Mouse (Mus musculus): ENCODE data around the gene Krcc1. TPM values are rescaled to one million over a fixed set of nuclear protein-coding genes. Genes with fewer than 3 reads are reported as not detected.
"Not testable (repeated sequence)": the region's sequence is repeated elsewhere in the genome, so short reads cannot be mapped to it uniquely, and the experiment has no call there.

Krcc1 gene
- polyA plus RNA-seq, 1 experiment, result 20.7 TPM

DNA sequence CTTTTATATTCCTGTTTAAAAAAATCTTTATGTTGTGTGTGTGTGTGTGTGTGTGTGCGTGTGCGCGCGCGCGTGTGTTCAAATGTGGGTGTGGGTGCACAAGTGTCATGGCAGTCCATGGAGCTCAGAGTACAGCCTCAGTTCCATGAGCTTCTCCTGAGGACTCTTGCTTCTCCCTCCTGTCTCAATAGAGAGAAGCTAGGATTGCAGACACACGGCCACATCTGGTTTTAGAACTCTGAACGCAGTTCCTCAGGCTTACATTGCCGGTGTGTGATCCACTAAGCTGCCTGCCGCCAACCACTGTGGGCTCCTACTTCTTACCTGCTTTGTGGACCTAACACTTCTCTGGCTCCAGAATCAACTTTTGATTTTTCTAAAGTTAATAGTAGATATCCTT is 15.3 kb upstream of the Krcc1 start:
- 88% methylated on average over 10 of the region's 10 CpGs for WGBS
- no peaks in the 10 kb centered on the region for H3K4me1 ChIP-seq (ENCODE audit: control insufficient read depth, insufficient read depth, low read length)

DNA sequence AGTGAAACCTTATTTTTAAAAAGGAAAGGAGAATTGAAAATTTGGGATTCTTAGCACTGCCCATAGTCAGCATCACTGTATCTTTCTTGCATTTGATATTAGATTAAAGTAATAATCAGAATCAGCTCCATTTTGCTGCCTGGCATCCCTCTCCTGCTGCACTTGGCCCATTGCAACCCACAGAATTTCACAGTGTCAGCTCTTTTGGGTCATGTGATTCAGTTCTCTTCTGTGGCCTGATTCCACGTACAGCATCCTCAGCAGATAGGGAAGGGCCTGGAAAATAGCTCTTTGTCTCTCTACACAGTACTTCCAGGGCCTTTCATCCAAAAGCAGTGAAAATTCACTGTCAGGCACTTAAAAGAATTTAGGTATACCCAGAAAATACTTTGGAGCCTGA is 14.1 kb upstream of the Krcc1 start:
- no peak overlapping the region for H3K27ac ChIP-seq (ENCODE audit: control insufficient read depth, insufficient read depth, low read depth, low read length, poor library complexity)
- no peak for TF ChIP-seq CTCF (IDR thresholded peaks at IDR 0.05; ENCODE audit: control insufficient read depth, insufficient read depth, low read length)
- no peak for TF ChIP-seq POLR2A (IDR thresholded peaks at IDR 0.05; ENCODE audit: borderline replicate concordance, control insufficient read depth, low read depth, low read length)
- WGBS, result 63% methylated on average over 1 of the region's 1 CpGs
- no peak overlapping the region for H3K4me3 ChIP-seq (replicated peaks; ENCODE audit: control insufficient read depth, low read depth, low read length)
- H3K4me1 ChIP-seq (ENCODE audit: control insufficient read depth, insufficient read depth, low read length), result no peaks in the 10 kb centered on the region

More for the DNA sequence above, 15.3 kb upstream of the Krcc1 start:
- Histone ChIP-seq H3K27ac (ENCODE audit: control insufficient read depth, insufficient read depth, low read depth, low read length, poor library complexity) (no peak overlapping the region), H3K4me3 (replicated peaks; ENCODE audit: control insufficient read depth, low read depth, low read length) (no peak overlapping the region)
- no peak for TF ChIP-seq POLR2A (IDR thresholded peaks at IDR 0.05; ENCODE audit: borderline replicate concordance, control insufficient read depth, low read depth, low read length)
- no peak for TF ChIP-seq CTCF (IDR thresholded peaks at IDR 0.05; ENCODE audit: control insufficient read depth, insufficient read depth, low read length)

DNA sequence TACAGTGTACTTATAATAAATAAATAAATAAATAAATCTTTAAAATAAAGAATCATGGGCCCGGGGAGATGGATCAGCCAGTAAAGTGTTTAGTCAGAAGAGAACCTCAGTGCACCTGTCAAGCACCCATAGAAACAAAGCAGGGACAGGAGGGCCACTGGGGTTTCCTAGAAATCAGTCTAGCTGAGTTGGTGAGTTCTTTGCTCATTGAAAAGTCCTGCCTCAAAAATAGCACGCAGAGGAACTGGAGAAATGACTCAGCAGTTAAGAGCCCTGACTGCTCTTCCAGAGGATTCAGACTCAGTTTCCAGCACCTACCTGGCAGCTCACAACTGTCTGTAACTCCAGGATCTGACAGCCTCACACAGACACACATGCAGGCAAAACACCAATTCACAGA is 12.9 kb upstream of the Krcc1 start:
- WGBS, result 28% methylated on average over 2 of the region's 2 CpGs
- Histone ChIP-seq H3K4me3 (replicated peaks; ENCODE audit: control insufficient read depth, low read depth, low read length) (no peak overlapping the region), H3K27ac (ENCODE audit: control insufficient read depth, insufficient read depth, low read depth, low read length, poor library complexity) (no peak overlapping the region), H3K4me1 (ENCODE audit: control insufficient read depth, insufficient read depth, low read length) (no peaks in the 10 kb centered on the region)
- no peak for TF ChIP-seq CTCF (IDR thresholded peaks at IDR 0.05; ENCODE audit: control insufficient read depth, insufficient read depth, low read length)
- no peak for TF ChIP-seq POLR2A (IDR thresholded peaks at IDR 0.05; ENCODE audit: borderline replicate concordance, control insufficient read depth, low read depth, low read length)

DNA sequence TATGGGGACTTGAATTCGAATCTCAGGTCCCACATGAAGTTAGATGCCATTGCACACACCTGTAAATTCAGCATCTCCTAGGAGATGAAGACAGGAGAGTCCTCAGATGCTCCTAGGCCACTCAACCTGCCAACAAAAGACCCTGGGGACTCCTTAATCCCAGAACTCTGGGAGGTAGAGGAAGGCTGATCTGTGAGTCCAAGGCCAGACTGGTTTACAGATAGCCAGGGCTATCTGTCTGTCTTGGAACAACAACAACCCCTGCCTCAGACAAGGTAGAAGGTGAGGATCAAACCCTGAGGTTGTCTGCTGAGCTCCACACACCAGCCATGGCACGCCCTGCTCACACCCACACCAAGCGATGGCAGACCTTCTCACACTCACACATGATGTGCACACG is 12.3 kb upstream of the Krcc1 start:
- WGBS, result 82% methylated on average over 4 of the region's 4 CpGs
- Histone ChIP-seq H3K4me1 (ENCODE audit: control insufficient read depth, insufficient read depth, low read length) (no peaks in the 10 kb centered on the region), H3K27ac (ENCODE audit: control insufficient read depth, insufficient read depth, low read depth, low read length, poor library complexity) (no peak overlapping the region), H3K4me3 (replicated peaks; ENCODE audit: control insufficient read depth, low read depth, low read length) (no peak overlapping the region)
- TF ChIP-seq POLR2A (IDR thresholded peaks at IDR 0.05; ENCODE audit: borderline replicate concordance, control insufficient read depth, low read depth, low read length) (no peak), CTCF (IDR thresholded peaks at IDR 0.05; ENCODE audit: control insufficient read depth, insufficient read depth, low read length) (no peak)

DNA sequence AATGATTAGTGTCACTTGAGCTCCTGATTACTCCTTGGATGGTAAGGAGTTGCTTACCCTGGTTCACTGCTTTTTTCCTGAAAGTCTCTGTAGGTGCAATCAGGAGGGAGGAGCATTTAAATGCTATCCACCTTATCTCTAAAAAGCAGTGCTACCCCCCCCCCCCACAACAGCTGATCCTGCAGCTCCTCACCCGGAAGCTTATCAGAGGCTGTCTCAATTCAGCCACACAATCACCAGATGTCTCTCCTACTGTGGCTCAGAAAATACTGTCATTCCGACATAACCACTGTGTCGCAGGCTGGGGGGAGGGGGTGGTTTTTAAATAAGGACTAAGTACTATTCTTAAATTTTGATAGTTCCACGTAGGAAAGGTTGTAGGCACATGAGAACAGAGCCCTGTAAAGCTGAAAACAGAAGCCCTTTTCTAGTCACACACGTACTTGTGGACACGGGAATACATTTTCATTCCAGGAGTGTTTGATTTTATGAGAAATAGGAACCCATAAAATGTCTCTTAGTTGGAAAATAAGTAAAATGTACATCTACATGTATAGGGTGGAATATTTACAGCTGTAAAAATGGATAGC is 11.3 kb upstream of the Krcc1 start:
- H3K4me1 ChIP-seq (ENCODE audit: control insufficient read depth, insufficient read depth, low read length), result no peaks in the 10 kb centered on the region
- no peak for TF ChIP-seq CTCF (IDR thresholded peaks at IDR 0.05; ENCODE audit: control insufficient read depth, insufficient read depth, low read length)
- no peak for TF ChIP-seq POLR2A (IDR thresholded peaks at IDR 0.05; ENCODE audit: borderline replicate concordance, control insufficient read depth, low read depth, low read length)
- H3K4me3 ChIP-seq (replicated peaks; ENCODE audit: control insufficient read depth, low read depth, low read length), result no peak overlapping the region
- 23% methylated on average over 6 of the region's 6 CpGs for WGBS
- no peak overlapping the region for H3K27ac ChIP-seq (ENCODE audit: control insufficient read depth, insufficient read depth, low read depth, low read length, poor library complexity)

DNA sequence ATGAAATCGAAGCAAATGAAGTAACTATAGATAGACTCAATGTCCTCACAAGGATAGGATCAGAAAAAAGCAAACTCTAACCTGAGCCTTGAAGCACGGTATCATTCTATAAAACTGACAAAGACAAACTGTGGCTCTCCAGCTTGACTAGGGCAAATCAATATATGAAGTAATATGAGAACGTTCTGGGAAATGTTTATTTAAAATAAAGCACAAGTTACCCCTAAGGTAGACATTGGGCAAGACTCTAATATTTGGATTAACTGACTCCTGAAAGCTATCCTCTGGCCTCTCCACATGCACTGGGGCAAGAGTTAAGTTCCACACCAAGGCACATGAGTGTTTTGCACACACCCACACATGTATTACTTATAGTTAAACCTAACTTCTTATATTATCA is 10.4 kb upstream of the Krcc1 start:
- H3K27ac ChIP-seq (ENCODE audit: control insufficient read depth, insufficient read depth, low read depth, low read length, poor library complexity), result no peak overlapping the region
- WGBS, result 76% methylated on average over 3 of the region's 3 CpGs

DNA sequence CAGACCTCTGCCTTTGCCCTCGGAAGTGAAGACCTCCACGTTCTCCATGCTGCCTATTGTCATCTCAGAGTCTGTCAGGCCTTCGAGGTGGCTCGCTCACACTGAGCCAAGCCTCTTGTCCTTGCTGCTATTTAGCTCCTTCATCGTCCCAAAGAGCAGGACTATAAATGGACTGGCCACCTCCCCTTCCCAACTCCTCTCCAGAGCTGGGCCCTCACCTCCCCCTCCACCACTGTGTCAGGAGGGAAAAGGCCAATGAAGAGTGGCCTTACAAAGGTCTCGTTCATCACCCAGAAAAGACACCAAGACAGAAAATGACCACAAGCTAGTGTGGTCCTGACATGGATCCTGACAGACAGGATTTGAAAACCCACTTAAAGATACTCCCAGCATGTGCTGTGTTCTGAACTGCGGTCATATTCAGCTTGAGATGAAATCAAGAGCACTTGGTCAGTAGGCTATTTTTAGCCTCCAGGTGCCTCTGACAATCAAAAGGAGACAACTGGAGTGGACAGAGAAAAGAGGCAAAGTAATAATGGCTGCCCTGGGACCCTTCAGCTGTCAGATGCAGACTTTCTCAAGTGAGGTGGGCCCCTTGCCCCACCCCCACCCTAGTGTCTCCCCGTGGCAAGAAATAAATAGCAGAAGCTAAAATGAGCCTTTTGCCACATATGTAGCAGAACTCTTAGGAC is 9.2 kb upstream of the Krcc1 start:
- Histone ChIP-seq H3K27ac (ENCODE audit: control insufficient read depth, insufficient read depth, low read depth, low read length, poor library complexity) (no peak overlapping the region), H3K4me3 (replicated peaks; ENCODE audit: control insufficient read depth, low read depth, low read length) (no peak overlapping the region), H3K4me1 (ENCODE audit: control insufficient read depth, insufficient read depth, low read length) (no peaks in the 10 kb centered on the region)
- no peak for TF ChIP-seq CTCF (IDR thresholded peaks at IDR 0.05; ENCODE audit: control insufficient read depth, insufficient read depth, low read length)
- no peak for TF ChIP-seq POLR2A (IDR thresholded peaks at IDR 0.05; ENCODE audit: borderline replicate concordance, control insufficient read depth, low read depth, low read length)
- WGBS, result 75% methylated on average over 8 of the region's 8 CpGs

More for the DNA sequence above, 10.4 kb upstream of the Krcc1 start:
- no peaks in the 10 kb centered on the region for H3K4me1 ChIP-seq (ENCODE audit: control insufficient read depth, insufficient read depth, low read length)
- no peak for TF ChIP-seq CTCF (IDR thresholded peaks at IDR 0.05; ENCODE audit: control insufficient read depth, insufficient read depth, low read length)
- no peak overlapping the region for H3K4me3 ChIP-seq (replicated peaks; ENCODE audit: control insufficient read depth, low read depth, low read length)

DNA sequence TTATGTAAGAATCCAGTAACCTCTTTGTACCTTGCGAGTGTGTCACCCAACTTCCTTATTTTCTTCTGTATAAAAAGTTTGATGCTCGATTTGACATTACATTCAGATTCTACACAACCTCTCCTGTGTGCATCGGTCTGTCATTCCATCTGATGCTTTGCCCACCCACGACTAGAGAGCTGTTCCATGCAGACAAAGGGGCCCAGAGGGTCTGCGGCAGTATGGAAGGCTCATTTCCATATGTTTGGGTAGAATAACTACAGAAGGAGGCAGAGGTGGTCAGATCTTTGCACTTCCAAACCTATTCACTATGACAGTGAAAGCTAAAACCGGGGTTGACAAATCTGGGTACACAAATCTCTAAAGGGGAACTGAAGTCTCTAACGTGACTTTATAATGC is 3.9 kb upstream of the Krcc1 start:
- WGBS, result 64% methylated on average over 7 of the region's 7 CpGs
- not testable (repeated sequence) for H3K27ac ChIP-seq (ENCODE audit: control insufficient read depth, insufficient read depth, low read depth, low read length, poor library complexity); H3K4me1 ChIP-seq (ENCODE audit: control insufficient read depth, insufficient read depth, low read length); H3K4me3 ChIP-seq (replicated peaks; ENCODE audit: control insufficient read depth, low read depth, low read length)
